ENCODE assay signal across 9 mouse cellular contexts in the genomic region with DNA sequence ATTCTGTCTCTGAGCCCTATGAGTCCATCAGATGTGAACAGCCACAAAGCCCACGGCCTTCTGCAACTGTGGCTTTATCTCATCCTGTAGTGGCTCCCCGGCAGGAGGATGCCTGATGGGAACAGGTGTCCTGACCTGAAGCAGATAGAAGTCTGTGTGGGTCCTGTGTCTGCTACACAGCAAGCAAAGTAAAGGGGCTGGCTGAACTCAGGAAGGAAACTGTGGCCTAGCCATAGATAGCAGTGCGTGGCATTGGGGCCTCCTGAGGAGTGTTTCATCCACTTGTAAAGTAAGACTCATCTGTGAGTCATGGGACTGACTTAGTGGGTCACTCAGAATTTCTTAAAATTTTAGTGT. TPM values are rescaled to one million over a fixed set of nuclear protein-coding genes. Genes with fewer than 3 reads are reported as not detected.
DNase-seq lines count a peak whose midpoint lies in the region.
"Had no signal": no experiment of that assay in that cellular context is flagged by ENCODE, and none has a peak within 500 bp of the region (broad histone marks: within the 10 kb centered on the region; RNA-seq: fewer than 3 reads in every experiment).

No protein-coding gene starts in this region.

- peak overlapping the region; percentile 55; the same call in 1 of the 2 replicates for H3K27ac ChIP-seq in embryonic facial prominence, embryonic 10.5 days (replicated peaks)
- no peak overlapping the region; the same call in 1 of the 2 replicates for H3K27ac ChIP-seq in midbrain, embryonic 10.5 days (replicated peaks)
- H3K27ac ChIP-seq: embryonic facial prominence, embryonic 13.5 days had no signal

- intact Hi-C loops in gastrocnemius, postnatal 14 days (cut with DNase I; ENCODE audit: low total_unique reads), result loop anchor here (5.0 kb wide), 1 partner anchor 43 kb away; no protein-coding TSS in a partner anchor

- no peaks in the 10 kb centered on the region for H3K36me3 ChIP-seq in embryonic facial prominence, embryonic 10.5 days (replicated peaks)
- H3K36me3 ChIP-seq in midbrain, embryonic 10.5 days, result no peaks in the 10 kb centered on the region
- H3K36me3 ChIP-seq: embryonic facial prominence, embryonic 13.5 days had no signal

- no peak overlapping the region for H3K4me3 ChIP-seq in embryonic facial prominence, embryonic 10.5 days
- H3K4me3 ChIP-seq in midbrain, embryonic 10.5 days, result no peak overlapping the region
- H3K4me3 ChIP-seq: embryonic facial prominence, embryonic 13.5 days had no signal

- DNase-seq in spleen, adult 12 weeks (ENCODE audit: low spot score), result peak; percentile 38
- no peak for DNase-seq in spleen, postnatal 14 days (ENCODE audit: low spot score in 2 of 2)
- DNase-seq in embryonic facial prominence, embryonic 10.5 days (ENCODE audit: low spot score), result no peak
- DNase-seq in lung, postnatal 36 days, result peak; percentile 41
- DNase-seq in thymus, postnatal 36 days, result peak; percentile 57 to 63
- no peak for DNase-seq in cerebellum, adult 9-10 months
- DNase-seq in midbrain, embryonic 10.5 days (ENCODE audit: low spot score), result no peak
- DNase-seq in gastrocnemius, postnatal 14 days, result no peak

- peaks cover 51% of the 10 kb centered on the region for H3K4me1 ChIP-seq in embryonic facial prominence, embryonic 10.5 days
- H3K4me1 ChIP-seq in midbrain, embryonic 10.5 days, result peaks cover 63% of the 10 kb centered on the region

- H3K9me3 ChIP-seq in embryonic facial prominence, embryonic 10.5 days, result no peaks in the 10 kb centered on the region
- no peaks in the 10 kb centered on the region for H3K9me3 ChIP-seq in midbrain, embryonic 10.5 days (replicated peaks)
- H3K9me3 ChIP-seq: embryonic facial prominence, embryonic 13.5 days had no signal

- peaks cover 51% of the 10 kb centered on the region for H3K27me3 ChIP-seq in embryonic facial prominence, embryonic 10.5 days (replicated peaks; ENCODE audit: low read depth, poor library complexity, severe bottlenecking)
- H3K27me3 ChIP-seq in midbrain, embryonic 10.5 days (ENCODE audit: low read depth, poor library complexity, severe bottlenecking), result peaks cover 50% of the 10 kb centered on the region
- H3K27me3 ChIP-seq: embryonic facial prominence, embryonic 13.5 days had no signal

- WGBS in embryonic facial prominence, embryonic 10.5 days, result 87% methylated on average over 3 of the region's 3 CpGs
- 82% methylated on average over 3 of the region's 3 CpGs for WGBS in midbrain, embryonic 10.5 days

RNA-seq across cellular contexts. Expression of gene Irf2bpl, which starts 50.2 kb away (rescaled TPM):
- 13.5 and 17.3 TPM in 2 replicates for polyA plus RNA-seq in embryonic facial prominence, embryonic 10.5 days (2016; fragmentation: Nextera tagmentation; extraction: Ambion mirVana)
- 28.6 and 39.6 TPM in 2 replicates for polyA plus RNA-seq in midbrain, embryonic 10.5 days (2016; fragmentation: Nextera tagmentation; extraction: Ambion mirVana)
- total RNA-seq in gastrocnemius, postnatal 14 days (2021), result 10 to 100 TPM; 41.8 to 42.8 TPM

Comparison
In these comparisons a context has a peak if more than half of its experiments do, and no peak if none do; other contexts are left out.
1. DNase-seq: peak in spleen, adult 12 weeks (single experiment), lung, postnatal 36 days (single experiment) and thymus, postnatal 36 days (2 of 2); none in spleen, postnatal 14 days (0 of 2), embryonic facial prominence, embryonic 10.5 days (single experiment), cerebellum, adult 9-10 months (single experiment), midbrain, embryonic 10.5 days (single experiment) and gastrocnemius, postnatal 14 days (single experiment).